10 mouse cellular contexts compared by ENCODE assay signal in genomic region chr16:85110428-85110827, GRCm38 (mm10).
DNase-seq lines count a peak whose midpoint lies in the region; ATAC-seq lines count a peak whose summit lies in the region.
"Had no signal": no experiment of that assay in that cellular context is flagged by ENCODE, and none has a peak within 500 bp of the region (broad histone marks: within the 10 kb centered on the region; RNA-seq: fewer than 3 reads in every experiment).

No protein-coding gene starts in this region.

- H3K4me2 ChIP-seq in heart, embryonic 13.5 days = peak overlapping the region; percentile 18; the same call in 1 of the 2 replicates
- no peak overlapping the region; the same call in 1 of the 2 replicates for H3K4me2 ChIP-seq in heart, embryonic 12.5 days
- H3K4me2 ChIP-seq in limb, embryonic 12.5 days = peak overlapping the region; percentile 31
- H3K4me2 ChIP-seq: liver, embryonic 15.5 days had no signal

- H3K27me3 ChIP-seq in heart, embryonic 13.5 days (replicated peaks) = no peaks in the 10 kb centered on the region
- no peaks in the 10 kb centered on the region for H3K27me3 ChIP-seq in heart, embryonic 12.5 days (replicated peaks)
- no peaks in the 10 kb centered on the region for H3K27me3 ChIP-seq in limb, embryonic 12.5 days
- H3K27me3 ChIP-seq: liver, embryonic 15.5 days had no signal

- no peak for ATAC-seq in heart, embryonic 13.5 days (ENCODE audit: extremely low read depth, insufficient number of reproducible peaks, low FRiP score, low TSS enrichment)
- ATAC-seq in heart, embryonic 12.5 days (ENCODE audit: insufficient number of reproducible peaks, low FRiP score) = no peak
- ATAC-seq in limb, embryonic 12.5 days (ENCODE audit: insufficient number of reproducible peaks, insufficient read depth, low FRiP score, low TSS enrichment, low read depth) = 0 out of 2 replicates have a peak, but pooled peaks have one; percentile 33
- ATAC-seq in megakaryocyte progenitor cell, adult 5-6 weeks (replicated peaks; ENCODE audit: poor library complexity) = no peak

- no peaks in the 10 kb centered on the region for H3K9me3 ChIP-seq in heart, embryonic 13.5 days
- H3K9me3 ChIP-seq in heart, embryonic 12.5 days (replicated peaks) = no peaks in the 10 kb centered on the region
- H3K9me3 ChIP-seq in limb, embryonic 12.5 days = no peaks in the 10 kb centered on the region
- H3K9me3 ChIP-seq: liver, embryonic 15.5 days had no signal

- peak; percentile 63 for DNase-seq in retina, postnatal 1 day
- DNase-seq in retina, embryonic 14.5 days (ENCODE audit: low spot score) = no peak
- DNase-seq in telencephalon, adult 2 months (ENCODE audit: low read depth, low spot score) = peak; percentile 59
- DNase-seq in ovary, adult 18-20 months (ENCODE audit: low spot score) = no peak
- DNase-seq: B cell, adult 2 months had no signal

- peaks cover 30% of the 10 kb centered on the region for H3K4me1 ChIP-seq in heart, embryonic 13.5 days
- H3K4me1 ChIP-seq in heart, embryonic 12.5 days (replicated peaks) = peaks cover 20% of the 10 kb centered on the region
- H3K4me1 ChIP-seq in limb, embryonic 12.5 days (replicated peaks) = peaks cover 31% of the 10 kb centered on the region
- H3K4me1 ChIP-seq: liver, embryonic 15.5 days had no signal

- no peak overlapping the region for H3K4me3 ChIP-seq in heart, embryonic 13.5 days
- no peak overlapping the region for H3K4me3 ChIP-seq in heart, embryonic 12.5 days
- no peak overlapping the region for H3K4me3 ChIP-seq in limb, embryonic 12.5 days (replicated peaks)
- H3K4me3 ChIP-seq: liver, embryonic 15.5 days had no signal

- no peak overlapping the region for H3K9ac ChIP-seq in heart, embryonic 13.5 days
- H3K9ac ChIP-seq in heart, embryonic 12.5 days = no peak overlapping the region
- H3K9ac ChIP-seq in limb, embryonic 12.5 days (replicated peaks) = no peak overlapping the region
- H3K9ac ChIP-seq: liver, embryonic 15.5 days had no signal

- no peak overlapping the region for H3K27ac ChIP-seq in heart, embryonic 13.5 days (replicated peaks)
- H3K27ac ChIP-seq in heart, embryonic 12.5 days (ENCODE audit: poor library complexity, severe bottlenecking) = no peak overlapping the region
- H3K27ac ChIP-seq in limb, embryonic 12.5 days = peak overlapping the region; percentile 62; the same call in 1 of the 2 replicates
- H3K27ac ChIP-seq: liver, embryonic 15.5 days had no signal

- H3K36me3 ChIP-seq in heart, embryonic 13.5 days = no peaks in the 10 kb centered on the region
- H3K36me3 ChIP-seq in heart, embryonic 12.5 days = no peaks in the 10 kb centered on the region
- no peaks in the 10 kb centered on the region for H3K36me3 ChIP-seq in limb, embryonic 12.5 days
- H3K36me3 ChIP-seq: liver, embryonic 15.5 days had no signal

- 55% methylated on average over 13 of the region's 13 CpGs for WGBS in heart, embryonic 13.5 days
- 57% methylated on average over 13 of the region's 13 CpGs for WGBS in heart, embryonic 12.5 days
- 41% methylated on average over 13 of the region's 13 CpGs for WGBS in limb, embryonic 12.5 days

Comparison
In these comparisons a context has a peak if more than half of its experiments do, and no peak if none do; other contexts are left out.
1. DNase-seq: peak in retina, postnatal 1 day (single experiment) and telencephalon, adult 2 months (single experiment); none in retina, embryonic 14.5 days (single experiment) and ovary, adult 18-20 months (single experiment).